Mouse (Mus musculus) MEL (cell line): ENCODE results near the gene Engase. TPM values are rescaled to one million over a fixed set of nuclear protein-coding genes. Genes with fewer than 3 reads are reported as not detected.
A peak's percentile ranks its signal among the peaks of the same experiment; 100 is the strongest.

ENCODE experiments used
- DNase-seq: peaks from one replicate; pipeline ENCODE4 v3.0.0; 2011; ENCODE audit warnings: low read depth, low spot score
- H3K27ac ChIP-seq: 2 replicates; pipeline ENCODE4 v1.5.1; 2012; ENCODE audit warnings: low read depth, mild to moderate bottlenecking, control low read depth, low read length, moderate library complexity; ENCODE audit not compliant: control insufficient read depth
- H3K27me3 ChIP-seq, 2 experiments: fragments of 150-350 bp in 1 of 2; sonication (generic) in 1 of 2; 2 replicates each; pipeline ENCODE4 v1.6.1; 2012; ENCODE audit warnings: low read length in 2 of 2, mild to moderate bottlenecking in 2 of 2, improper control_type of control experiment in 1 of 2, moderate library complexity in 1 of 2; ENCODE audit not compliant: insufficient read depth in 2 of 2, control insufficient read depth in 1 of 2
- H3K36me3 ChIP-seq, 2 experiments: 2 replicates each; pipeline ENCODE4 v1.6.1; 2012 to 2014; ENCODE audit warnings: low read length in 2 of 2, improper control_type of control experiment in 1 of 2, inconsistent platforms in 1 of 2, mild to moderate bottlenecking in 1 of 2; ENCODE audit not compliant: insufficient read depth in 2 of 2, control insufficient read depth in 1 of 2
- H3K4me1 ChIP-seq, 2 experiments: fragments of 150-350 bp in 1 of 2; sonication (generic) in 1 of 2; 2 replicates each; pipeline ENCODE4 v1.6.1; 2012; ENCODE audit warnings: low read length in 2 of 2, improper control_type of control experiment in 1 of 2, mild to moderate bottlenecking in 1 of 2; ENCODE audit not compliant: insufficient read depth in 2 of 2, control insufficient read depth in 1 of 2
- H3K4me3 ChIP-seq, 2 experiments: fragments of 150-350 bp in 1 of 2; sonication (generic) in 1 of 2; 2 replicates each; pipeline ENCODE4 v1.5.1; 2012; ENCODE audit warnings: low read depth in 2 of 2, low read length in 2 of 2, mild to moderate bottlenecking in 2 of 2, moderate library complexity in 2 of 2, control low read depth in 1 of 2, improper control_type of control experiment in 1 of 2; ENCODE audit not compliant: control insufficient read depth in 1 of 2, insufficient read depth in 1 of 2
- H3K79me2 ChIP-seq: 2 replicates; pipeline ENCODE4 v1.6.1; 2012; ENCODE audit warnings: mild to moderate bottlenecking, low read length, moderate library complexity; ENCODE audit not compliant: control insufficient read depth, poor library complexity, insufficient read depth
- H3K9ac ChIP-seq: 2 replicates; pipeline ENCODE4 v1.6.1; 2012; ENCODE audit warnings: low read depth, mild to moderate bottlenecking, control low read depth, low read length, moderate library complexity; ENCODE audit not compliant: control insufficient read depth, poor library complexity, severe bottlenecking
- H3K9me3 ChIP-seq: fragments of 150-350 bp; sonication (generic); replicated peaks from 2 replicates; pipeline ENCODE4 v1.6.1; 2012; ENCODE audit warnings: mild to moderate bottlenecking, low read length, improper control_type of control experiment, moderate library complexity; ENCODE audit not compliant: insufficient read depth
- BHLHE40 ChIP-seq: IDR thresholded peaks from 2 replicates; pipeline ENCODE4 v1.6.1; 2012; ENCODE audit warnings: low read depth, mild to moderate bottlenecking, inconsistent platforms, low read length, improper control_type of control experiment, borderline replicate concordance
- CHD1 ChIP-seq: IDR thresholded peaks from 2 replicates; pipeline ENCODE4 v1.6.1; 2012; ENCODE audit warnings: low read depth, mild to moderate bottlenecking, inconsistent platforms, low read length, improper control_type of control experiment
- CTCF ChIP-seq, 3 experiments: IDR thresholded peaks in 2 of 3; conservative IDR thresholded peaks in 1 of 3; 2 replicates each; pipeline ENCODE4 v1.5.1; 2011 to 2012; ENCODE audit warnings: low read length in 3 of 3, low read depth in 2 of 3, mild to moderate bottlenecking in 2 of 3, improper control_type of control experiment in 1 of 3, inconsistent platforms in 1 of 3, mixed read lengths in 1 of 3, moderate library complexity in 1 of 3; ENCODE audit not compliant: control insufficient read depth in 1 of 3, insufficient read depth in 1 of 3, poor library complexity in 1 of 3, severe bottlenecking in 1 of 3
- E2F4 ChIP-seq: IDR thresholded peaks from 2 replicates; pipeline ENCODE4 v1.6.1; 2011; ENCODE audit warnings: low read depth, low read length, improper control_type of control experiment, borderline replicate concordance
- EP300 ChIP-seq, 2 experiments: IDR thresholded peaks; 2 replicates each; pipeline ENCODE4 v1.6.1; 2011; ENCODE audit warnings: improper control_type of control experiment in 2 of 2, low read length in 2 of 2, low read depth in 1 of 2, mild to moderate bottlenecking in 1 of 2
- ETS1 ChIP-seq: IDR thresholded peaks from 2 replicates; pipeline ENCODE4 v1.6.1; 2012; ENCODE audit warnings: low read depth, mild to moderate bottlenecking, inconsistent platforms, low read length, improper control_type of control experiment, moderate library complexity
- GABPA ChIP-seq: IDR thresholded peaks from 2 replicates; pipeline ENCODE4 v1.6.1; 2012; ENCODE audit warnings: low read depth, mild to moderate bottlenecking, inconsistent platforms, low read length, improper control_type of control experiment, moderate library complexity
- GATA1 ChIP-seq: IDR thresholded peaks from 2 replicates; pipeline ENCODE4 v1.6.1; 2011; ENCODE audit warnings: low read depth, low read length, improper control_type of control experiment
- JUND ChIP-seq: IDR thresholded peaks from 2 replicates; pipeline ENCODE4 v1.6.1; 2011; ENCODE audit warnings: low read depth, mild to moderate bottlenecking, improper control_type of control experiment, low read length
- MAFK ChIP-seq: IDR thresholded peaks from 2 replicates; pipeline ENCODE4 v1.6.1; 2011; ENCODE audit warnings: low read depth, mild to moderate bottlenecking, low read length, improper control_type of control experiment, borderline replicate concordance
- MAZ ChIP-seq: IDR thresholded peaks from 2 replicates; pipeline ENCODE4 v1.6.1; 2012; ENCODE audit warnings: low read depth, mild to moderate bottlenecking, inconsistent platforms, low read length, improper control_type of control experiment
- MYB ChIP-seq: IDR thresholded peaks from 2 replicates; pipeline ENCODE4 v1.6.1; 2011; ENCODE audit warnings: mild to moderate bottlenecking, low read depth, low read length, improper control_type of control experiment
- NELFE ChIP-seq: IDR thresholded peaks from 2 replicates; pipeline ENCODE4 v1.6.1; 2011; ENCODE audit warnings: low read depth, low read length, improper control_type of control experiment
- NRF1 ChIP-seq: IDR thresholded peaks from 2 replicates; pipeline ENCODE4 v1.6.1; 2014; ENCODE audit warnings: low read depth, mild to moderate bottlenecking, inconsistent platforms, low read length, improper control_type of control experiment, moderate library complexity; ENCODE audit not compliant: poor library complexity, insufficient read depth, severe bottlenecking
- POLR2A ChIP-seq, 2 experiments: IDR thresholded peaks; 2 replicates each; pipeline ENCODE4 v1.6.1; 2011 to 2012; ENCODE audit warnings: low read length in 2 of 2, mild to moderate bottlenecking in 2 of 2, control low read depth in 1 of 2, improper control_type of control experiment in 1 of 2, low read depth in 1 of 2, moderate library complexity in 1 of 2; ENCODE audit not compliant: control insufficient read depth in 1 of 2, insufficient read depth in 1 of 2, poor library complexity in 1 of 2
- POLR2AphosphoS2 ChIP-seq: IDR thresholded peaks from 2 replicates; pipeline ENCODE4 v1.6.1; 2011; ENCODE audit warnings: low read length, improper control_type of control experiment
- TBP ChIP-seq: IDR thresholded peaks from 2 replicates; pipeline ENCODE4 v1.8.0; 2011; ENCODE audit warnings: low read depth, low read length, improper control_type of control experiment
- UBTF ChIP-seq: IDR thresholded peaks from 2 replicates; pipeline ENCODE4 v1.6.1; 2012; ENCODE audit warnings: low read depth, mild to moderate bottlenecking, inconsistent platforms, low read length, improper control_type of control experiment, moderate library complexity, borderline replicate concordance; ENCODE audit not compliant: insufficient read depth
- USF2 ChIP-seq, 2 experiments: IDR thresholded peaks; 2 replicates each; pipeline ENCODE4 v1.6.1; 2011 to 2012; ENCODE audit warnings: improper control_type of control experiment in 2 of 2, low read length in 2 of 2, borderline replicate concordance in 1 of 2, inconsistent platforms in 1 of 2, low read depth in 1 of 2, mild to moderate bottlenecking in 1 of 2; ENCODE audit not compliant: insufficient read depth in 1 of 2
- ZC3H11A ChIP-seq: IDR thresholded peaks from 2 replicates; pipeline ENCODE4 v1.6.1; 2012; ENCODE audit warnings: low read depth, mild to moderate bottlenecking, inconsistent platforms, low read length, improper control_type of control experiment
- polyA plus RNA-seq, 2 experiments: library from polyadenylated mRNA; stranded (reverse) in 1 of 2; unstranded in 1 of 2; fragments of >175 nt in 1 of 2; fragments of >200 nt in 1 of 2; gene quantifications; 2 replicates each; pipeline versions ENCODE4 v1.2.1 to v1.2.4; 2012; ENCODE audit warnings: low replicate concordance in 2 of 2, low read depth in 1 of 2; ENCODE audit not compliant: insufficient read length in 2 of 2, insufficient read depth in 1 of 2, missing spikeins in 1 of 2
- total RNA-seq: library from RNA; depleted of rRNA; stranded (reverse); fragments of 300-350 nt; gene quantifications from 2 replicates; pipeline ENCODE4 v1.2.3, GENCODE M21; 2012

The Engase gene
- total and polyA plus RNA-seq, 3 experiments, result 15.3 to 23.5 TPM; not detected in 1

- Histone ChIP-seq H3K27me3 (no peaks in the 10 kb centered on the region), H3K9ac (no peak overlapping the region), H3K4me3 (no peak overlapping the region), H3K9me3 (no peaks in the 10 kb centered on the region), H3K27ac (no peak overlapping the region), H3K4me1 (no peaks in the 10 kb centered on the region), H3K36me3 (0 out of 4 replicates have a peak, but pooled peaks cover 0 to 1% of the 10 kb centered on the region in 2 experiments), H3K79me2 (no peaks in the 10 kb centered on the region)
- TF ChIP-seq MYB (no peak), GABPA (no peak), UBTF (no peak), ZC3H11A (no peak), EP300 (IDR thresholded peaks at IDR 0.05; ENCODE audit: low read depth in 1 of 2, low read length in 2 of 2) (no peak), POLR2AphosphoS2 (no peak), ETS1 (no peak), CTCF (IDR thresholded peaks at IDR 0.05 in 2 of 3, conservative IDR thresholded peaks at IDR 0.05 in 1 of 3; ENCODE audit: control insufficient read depth in 1 of 3, insufficient read depth in 1 of 3, low read depth in 2 of 3, low read length in 3 of 3, poor library complexity in 1 of 3, severe bottlenecking in 1 of 3) (no peak), POLR2A (IDR thresholded peaks at IDR 0.05; ENCODE audit: control insufficient read depth in 1 of 2, insufficient read depth in 1 of 2, low read depth in 1 of 2, low read length in 2 of 2, poor library complexity in 1 of 2) (no peak), MAZ (no peak), E2F4 (no peak), CHD1 (no peak), USF2 (IDR thresholded peaks at IDR 0.05; ENCODE audit: borderline replicate concordance in 1 of 2, insufficient read depth in 1 of 2, low read depth in 1 of 2, low read length in 2 of 2) (no peak), JUND (no peak), NELFE (no peak), NRF1 (no peak)
- DNase-seq, result no peak
Measured at GRCm38 (mm10) chr11:118486881-118487772, 10.5 kb downstream of the Engase start.

GRCm38 (mm10) chr11:118488191-118488906 lies 11.7 kb downstream of the Engase start:
- H3K9ac ChIP-seq, result no peak overlapping the region
- H3K79me2 ChIP-seq, result no peaks in the 10 kb centered on the region
- no peak overlapping the region for H3K27ac ChIP-seq
- no peaks in the 10 kb centered on the region for H3K9me3 ChIP-seq
- no peaks in the 10 kb centered on the region for H3K4me1 ChIP-seq
- TF ChIP-seq MAFK, result no peak
- TF ChIP-seq BHLHE40, result no peak
- TF ChIP-seq GATA1, result no peak
- no peak for TF ChIP-seq TBP
- TF ChIP-seq JUND, result no peak
- TF ChIP-seq POLR2A (IDR thresholded peaks at IDR 0.05; ENCODE audit: control insufficient read depth in 1 of 2, insufficient read depth in 1 of 2, low read depth in 1 of 2, low read length in 2 of 2, poor library complexity in 1 of 2), result 0 out of 4 replicates have a peak, but pooled peaks of 1 of the 2 experiments have one; percentile 25
- no peak for DNase-seq
- 0 out of 4 replicates have a peak, but pooled peaks cover 0 to 1% of the 10 kb centered on the region in 2 experiments for H3K36me3 ChIP-seq
- H3K4me3 ChIP-seq, result no peak overlapping the region
- H3K27me3 ChIP-seq, result no peaks in the 10 kb centered on the region
